Mouse (Mus musculus) layer of hippocampus, adult 8-10 months (tissue): ENCODE measurements around the gene Tcea3. TPM values are rescaled to one million over a fixed set of nuclear protein-coding genes. Genes with fewer than 3 reads are reported as not detected.
A peak's percentile ranks its signal among the peaks of the same experiment; 100 is the strongest.

Source experiments
- DNase-seq, 2 experiments: peaks; one replicate each; pipeline ENCODE4 v3.0.0; 2022; ENCODE audit warnings: low spot score in 2 of 2
- total RNA-seq, 4 experiments: library from RNA; stranded (reverse); gene quantifications; 2 replicates each; pipeline ENCODE4 v1.2.4; 2022

Gene Tcea3
- under 1 TPM in 3 of 4 experiments, not detected in 1; 0.45 to 0.94 (median 0.64) TPM for total RNA-seq

DNA sequence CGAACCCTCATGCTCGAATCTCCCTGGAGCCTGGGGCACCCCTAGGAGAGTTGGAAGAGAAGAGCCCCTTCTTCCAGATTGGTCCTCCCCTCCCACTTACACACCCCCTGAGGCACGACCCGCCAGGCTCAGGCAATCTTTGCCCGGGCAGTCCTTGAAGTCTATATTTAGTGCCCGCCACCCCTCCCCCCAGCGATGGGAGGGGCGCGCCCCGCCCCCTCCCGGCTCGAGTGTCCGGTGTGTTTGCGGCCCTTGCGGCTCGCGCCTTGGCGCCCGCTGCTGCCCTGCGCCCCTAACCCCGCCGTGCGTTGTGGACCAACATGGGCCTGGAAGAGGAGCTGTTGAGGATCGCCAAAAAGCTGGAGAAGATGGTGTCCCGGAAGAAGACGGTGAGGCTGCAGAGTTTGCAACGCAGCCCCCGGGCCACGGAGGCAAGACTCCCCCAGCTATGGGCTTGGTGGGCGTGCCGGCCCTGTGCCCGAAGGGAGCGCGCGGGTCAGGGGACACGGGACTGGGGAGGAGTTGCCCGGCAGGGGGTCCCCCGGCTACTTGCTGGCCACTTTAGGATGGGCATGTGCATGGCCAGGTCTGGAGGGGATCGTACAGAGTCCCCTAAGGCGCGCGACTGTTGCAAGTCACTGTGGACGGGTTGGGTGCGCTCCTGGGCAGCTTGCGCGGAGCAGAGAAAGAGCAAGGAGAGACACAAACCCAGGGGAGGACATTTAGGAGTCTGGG is at the start of gene Tcea3:
TSS of gene Tcea3 (plus strand) at position 1 of the 735 bp plus-strand sequence.
- DNase-seq: no peak

DNA sequence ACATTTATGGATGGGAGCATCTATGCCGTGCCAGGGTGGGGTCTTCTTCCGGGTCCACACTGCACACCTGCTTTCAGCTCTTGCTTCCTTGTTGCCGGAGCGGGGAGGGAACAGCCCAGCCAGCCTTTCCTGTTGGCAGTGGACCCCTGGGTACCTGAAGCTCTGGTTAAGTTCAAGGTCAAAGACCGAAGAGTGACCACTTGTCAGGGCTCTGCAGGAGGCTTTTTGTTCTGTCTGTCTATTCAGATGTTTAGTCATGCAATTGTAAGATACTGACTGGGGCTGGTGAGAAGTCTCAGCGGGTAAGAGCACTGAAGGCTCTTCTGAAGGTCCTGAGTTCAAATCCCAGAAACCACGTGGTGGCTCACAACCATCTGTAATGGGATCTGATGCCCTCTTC is 48.7 kb upstream of the Tcea3 start:
- DNase-seq: no peak

DNA sequence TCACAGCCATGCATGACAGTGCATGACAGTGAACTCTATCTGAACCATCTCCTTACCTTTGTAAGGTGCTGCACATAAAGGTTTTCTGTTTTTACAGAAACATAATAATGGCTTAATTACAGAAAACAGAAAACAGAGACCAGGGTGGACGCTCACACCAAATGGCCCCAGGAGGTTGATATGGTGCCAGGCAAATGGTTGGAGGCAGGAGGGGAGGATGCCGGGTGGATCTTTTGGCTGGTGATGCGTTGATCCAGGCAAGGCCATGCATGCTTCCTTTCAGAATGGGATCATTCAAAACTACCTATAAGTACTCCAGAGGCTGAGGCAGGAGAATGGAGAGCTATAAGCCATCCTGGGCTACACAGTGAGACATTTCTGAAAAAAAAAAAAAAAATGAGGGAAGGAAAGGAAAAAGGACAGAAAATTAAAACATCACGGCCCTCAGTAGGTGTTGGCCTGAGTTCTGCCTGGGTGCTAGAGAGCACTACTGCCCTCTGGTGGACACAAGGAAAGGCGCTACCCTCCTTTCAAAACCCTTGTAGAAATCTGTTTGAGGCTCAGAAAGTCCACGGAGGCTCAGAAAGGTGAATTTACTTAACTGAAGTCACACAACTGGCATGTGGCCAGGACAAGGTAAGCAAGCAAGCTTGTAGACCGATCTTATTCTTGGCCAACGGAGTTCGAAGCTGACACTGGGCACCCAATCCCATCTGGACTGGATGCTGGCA is 47.8 kb upstream of the Tcea3 start:
- DNase-seq: peak in 1 of 2 experiments; percentile 33

DNA sequence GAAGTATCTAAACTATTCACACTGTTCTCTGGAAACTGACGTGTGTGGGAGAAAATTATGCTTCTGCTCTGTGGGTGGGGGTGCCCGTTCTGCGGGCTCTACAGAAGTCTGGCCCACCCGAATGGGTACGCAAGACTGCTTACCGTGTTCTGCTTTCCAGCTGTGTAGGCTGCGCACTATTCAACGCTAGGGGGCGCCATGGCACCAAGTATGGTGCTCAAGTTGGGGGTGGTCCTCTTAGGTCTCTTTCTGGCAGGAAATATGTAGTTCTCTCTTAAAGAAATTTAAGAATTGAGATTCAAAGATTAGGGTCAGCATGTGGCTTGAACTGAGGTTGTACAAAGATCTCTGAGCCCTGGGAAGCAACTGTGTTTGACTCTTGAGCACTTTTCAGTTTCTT is 45.0 kb upstream of the Tcea3 start:
- DNase-seq: peak in 1 of 2 experiments; percentile 43

DNA sequence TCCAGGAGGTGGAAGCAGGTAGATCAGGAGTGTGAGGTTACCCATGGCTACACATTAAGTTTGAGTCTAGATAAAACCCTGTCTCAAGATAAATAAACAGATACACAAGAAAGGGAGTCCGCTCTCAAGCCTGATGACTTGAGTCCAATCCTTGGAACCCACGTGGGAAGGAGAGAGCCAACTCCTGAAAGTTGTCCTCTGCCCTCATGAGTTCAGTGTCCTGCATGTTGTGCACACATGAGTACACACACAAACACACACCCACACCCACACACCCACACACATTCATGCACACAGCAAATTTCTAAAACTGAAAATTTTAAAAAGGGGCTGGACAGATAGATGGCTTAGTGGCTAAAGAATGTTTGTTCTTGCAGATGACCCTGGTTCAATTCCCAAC is 42.8 kb upstream of the Tcea3 start:
- DNase-seq: no peak

DNA sequence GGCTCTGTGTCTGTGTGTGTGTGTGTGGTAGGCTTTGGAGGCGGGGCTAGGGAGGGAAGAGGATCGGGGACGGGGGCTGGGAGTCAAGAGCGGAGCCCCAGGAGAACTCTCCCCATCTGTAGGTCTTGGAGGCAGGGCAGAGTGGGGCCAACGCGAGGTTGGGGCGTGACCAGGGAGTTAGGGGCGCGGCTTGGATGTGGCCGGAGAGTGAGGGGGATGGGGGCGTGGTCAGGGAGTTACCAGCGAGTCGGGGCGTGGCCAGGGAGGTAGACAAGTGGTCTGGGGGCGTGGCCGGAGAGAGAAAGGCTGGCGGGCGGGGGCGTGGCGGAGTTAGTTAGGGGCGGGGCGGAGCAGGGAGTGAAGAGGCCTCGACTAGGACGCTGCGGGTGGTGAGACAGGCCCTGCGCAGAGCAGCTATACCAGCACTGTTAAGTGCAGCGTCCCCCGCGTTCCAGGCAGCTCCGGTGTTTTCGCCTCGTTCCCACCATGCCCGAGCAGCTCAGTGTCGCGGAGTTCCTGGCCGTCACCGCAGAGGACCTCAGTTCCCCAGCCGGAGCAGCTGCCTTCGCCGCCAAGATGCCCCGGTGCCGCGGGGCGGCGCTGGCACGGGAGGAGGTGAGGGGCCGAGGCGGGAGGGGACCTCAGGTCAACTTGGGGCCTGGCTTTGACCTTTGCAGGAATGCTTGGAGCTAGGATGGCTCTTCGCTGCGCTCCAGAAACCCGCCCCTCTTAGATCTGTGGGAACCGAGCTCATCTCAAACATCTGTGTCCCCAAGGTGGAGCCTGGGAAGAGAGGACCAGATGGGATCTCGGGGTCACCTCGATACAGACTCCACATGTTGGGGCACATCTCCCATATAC is 41.3 kb upstream of the Tcea3 start, which contains the start of gene Asap3:
TSS of gene Asap3 (plus strand) at position 333 of the 861 bp plus-strand sequence.
- peak; percentile 74 to 80 for DNase-seq

DNA sequence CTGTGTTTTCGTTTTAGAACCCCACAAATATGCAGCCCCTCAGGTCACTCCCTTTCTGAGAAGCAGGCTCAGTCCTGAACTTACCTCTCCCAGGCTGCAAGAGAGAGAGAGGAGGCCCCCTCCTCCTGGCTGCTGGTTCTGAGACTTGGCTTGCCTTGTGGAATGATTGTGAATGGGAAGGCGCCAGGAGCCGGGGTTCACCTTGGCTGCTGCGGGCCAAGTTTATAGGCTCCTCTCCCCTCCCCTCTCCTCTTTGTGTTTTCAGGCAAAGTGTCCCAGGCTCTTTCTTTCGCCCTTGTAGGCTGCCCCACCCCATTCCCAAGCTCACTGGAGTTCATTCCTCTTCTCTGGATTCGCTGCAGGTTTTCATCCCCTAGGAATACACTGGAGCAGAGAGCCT is 40.6 kb upstream of the Tcea3 start:
- DNase-seq: no peak

DNA sequence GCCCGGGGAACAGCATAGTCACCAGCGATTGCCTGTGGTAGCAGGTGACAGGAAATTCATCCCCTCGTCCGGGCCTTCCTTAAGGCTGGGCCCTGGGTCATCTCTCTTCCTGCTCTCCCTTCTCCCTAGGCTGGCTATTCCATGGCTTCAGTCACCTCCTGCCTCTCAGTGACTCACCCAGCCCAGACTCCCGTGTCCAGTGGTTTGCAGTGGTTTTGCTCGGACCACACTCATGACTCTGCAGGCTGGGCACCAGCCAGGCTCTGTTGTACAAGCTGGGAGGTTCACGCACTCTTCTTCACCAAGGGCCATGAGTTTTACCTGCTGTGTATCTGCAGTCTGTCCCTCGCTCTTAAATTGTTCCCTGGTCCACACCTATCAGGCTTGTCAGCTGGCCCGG is 36.6 kb upstream of the Tcea3 start:
- no peak for DNase-seq

DNA sequence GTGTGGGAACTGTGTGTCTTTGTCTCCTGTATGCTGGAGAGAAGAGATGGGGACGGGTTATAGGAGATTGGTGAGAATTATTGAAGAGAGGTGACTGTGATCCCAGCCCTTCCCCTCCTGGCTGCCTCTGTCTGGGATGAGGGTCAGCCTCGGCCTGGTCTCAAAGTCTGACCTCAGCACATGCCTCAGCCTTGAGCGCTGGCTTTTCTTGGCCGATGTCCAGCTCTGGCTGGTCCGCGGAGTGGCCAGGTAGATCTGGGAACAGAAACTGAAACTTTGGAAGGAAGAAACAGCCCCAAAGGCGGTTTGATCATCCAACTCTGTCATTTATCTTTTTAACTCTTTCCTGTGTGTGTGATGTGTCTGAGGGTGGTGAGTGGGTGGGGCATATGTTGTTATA is 33.9 kb upstream of the Tcea3 start:
- DNase-seq: no peak

DNA sequence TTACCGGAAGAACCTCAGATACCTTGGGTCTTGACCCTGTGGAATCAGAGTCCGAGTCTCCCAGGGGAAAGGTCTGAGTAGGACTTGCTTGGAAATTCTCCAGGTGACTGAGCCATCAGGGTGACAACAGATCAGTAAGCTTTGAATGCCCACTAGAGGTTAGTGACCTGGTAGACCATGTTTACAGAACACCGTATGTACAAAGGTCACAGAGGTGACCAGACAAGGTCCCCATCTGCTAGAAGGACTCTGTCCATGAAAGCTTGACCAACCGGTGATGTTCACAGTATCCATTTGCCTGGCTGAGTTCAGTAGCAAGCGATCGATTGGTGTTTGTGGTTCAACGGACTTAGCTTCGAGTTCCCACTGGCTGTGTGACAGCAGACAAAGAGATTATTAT is 32.7 kb upstream of the Tcea3 start:
- no peak for DNase-seq

DNA sequence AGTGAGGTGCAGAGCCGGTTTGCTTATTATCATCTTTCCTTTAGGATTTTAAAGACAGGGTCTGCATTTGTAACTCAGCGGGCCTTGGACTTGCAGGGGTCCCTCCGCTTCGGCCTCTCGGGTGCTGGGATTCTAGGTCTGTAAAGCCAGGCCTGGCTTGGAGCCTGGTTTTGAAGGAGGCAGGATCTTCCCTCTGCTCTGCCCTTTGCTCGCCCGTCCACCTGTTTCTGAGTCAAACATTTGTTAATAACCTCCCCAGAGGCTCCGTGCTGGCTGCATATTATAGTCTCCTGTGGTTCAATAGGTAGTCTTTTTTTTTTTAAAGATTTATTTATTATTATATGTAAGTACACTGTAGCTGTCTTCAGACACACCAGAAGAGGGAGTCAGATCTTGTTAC is 32.0 kb upstream of the Tcea3 start:
- no peak for DNase-seq

DNA sequence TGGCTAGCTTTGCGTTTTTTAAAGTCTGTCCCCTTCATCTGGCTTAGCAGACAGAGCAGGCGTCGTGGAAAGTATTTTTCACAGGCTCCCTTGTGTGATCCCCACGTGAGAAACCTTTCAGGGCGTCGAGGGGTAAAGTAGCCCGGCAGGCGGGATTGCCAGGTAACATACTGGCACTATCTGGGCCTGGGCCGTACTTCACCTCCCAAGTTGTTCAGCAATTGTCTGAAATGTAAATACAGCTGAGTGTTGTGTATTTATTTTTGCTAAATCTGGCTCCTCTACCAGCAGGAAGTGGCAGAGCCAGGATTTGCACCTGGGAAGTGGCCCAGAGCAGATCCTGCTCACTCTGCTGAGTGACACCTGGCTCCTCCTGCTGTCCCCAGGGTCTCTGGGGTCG is 30.5 kb upstream of the Tcea3 start:
- DNase-seq: no peak

DNA sequence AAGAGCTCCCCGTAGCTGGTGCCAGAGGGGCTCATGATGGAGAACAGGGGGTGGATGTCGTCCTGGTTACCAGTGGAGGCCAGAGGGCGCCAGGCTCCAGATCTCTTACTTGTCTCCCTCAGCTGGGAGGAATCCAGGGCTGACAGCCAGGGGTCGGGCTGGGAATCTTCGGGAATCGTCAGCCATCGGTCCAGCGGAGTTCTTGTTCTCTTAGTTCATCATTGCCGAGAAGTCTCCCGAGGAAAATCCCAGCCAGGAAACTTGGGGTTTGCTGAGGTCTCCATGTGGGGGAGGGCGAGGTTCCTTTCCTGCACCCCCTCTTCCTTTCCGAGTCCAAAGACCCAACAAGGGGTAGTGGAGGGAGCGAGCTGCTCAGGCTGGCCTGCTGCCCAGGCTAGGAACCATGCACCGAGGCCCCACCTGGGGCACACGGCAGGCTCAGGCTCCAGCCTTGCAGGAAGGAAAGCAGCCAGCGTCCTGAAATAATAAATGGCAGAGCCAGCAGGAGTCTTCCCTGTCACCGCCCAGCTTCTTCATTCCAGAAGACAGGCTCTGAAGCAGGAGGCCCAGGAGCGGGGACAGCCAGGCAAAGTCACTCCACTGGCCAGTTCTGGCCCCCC is 28.8 kb upstream of the Tcea3 start:
- DNase-seq: no peak

DNA sequence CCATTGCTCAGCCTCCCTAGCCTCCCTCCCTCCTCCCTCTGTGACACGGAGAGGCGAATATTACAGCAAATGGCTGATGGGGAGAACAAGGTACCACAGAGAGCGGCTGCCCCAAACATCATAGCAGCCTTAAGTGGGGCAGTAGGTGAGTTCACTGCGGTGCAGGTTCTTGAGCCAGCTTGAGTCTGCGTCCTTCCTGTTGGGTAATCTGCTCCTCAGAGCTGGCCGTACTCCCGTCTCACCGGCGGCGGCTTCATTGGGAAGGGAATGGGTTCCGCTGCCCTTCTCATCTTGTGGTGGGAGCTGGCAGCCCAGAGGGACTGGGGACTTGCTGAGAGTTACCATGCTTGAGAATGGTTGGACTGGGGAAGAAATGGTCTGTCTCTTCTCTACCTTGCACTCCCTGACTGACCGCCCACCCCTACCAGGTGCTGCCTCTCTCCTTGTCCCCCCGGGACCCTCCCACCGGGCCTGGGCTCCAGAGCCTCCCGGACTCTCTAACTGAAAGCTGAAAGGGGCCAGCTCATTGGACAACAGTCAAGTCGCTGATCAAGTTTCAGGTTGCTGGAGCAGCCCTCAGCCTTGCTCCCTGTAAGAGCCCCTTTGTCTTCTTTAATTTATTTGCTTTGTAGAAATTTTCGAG is 27.3 kb upstream of the Tcea3 start:
- DNase-seq: no peak

DNA sequence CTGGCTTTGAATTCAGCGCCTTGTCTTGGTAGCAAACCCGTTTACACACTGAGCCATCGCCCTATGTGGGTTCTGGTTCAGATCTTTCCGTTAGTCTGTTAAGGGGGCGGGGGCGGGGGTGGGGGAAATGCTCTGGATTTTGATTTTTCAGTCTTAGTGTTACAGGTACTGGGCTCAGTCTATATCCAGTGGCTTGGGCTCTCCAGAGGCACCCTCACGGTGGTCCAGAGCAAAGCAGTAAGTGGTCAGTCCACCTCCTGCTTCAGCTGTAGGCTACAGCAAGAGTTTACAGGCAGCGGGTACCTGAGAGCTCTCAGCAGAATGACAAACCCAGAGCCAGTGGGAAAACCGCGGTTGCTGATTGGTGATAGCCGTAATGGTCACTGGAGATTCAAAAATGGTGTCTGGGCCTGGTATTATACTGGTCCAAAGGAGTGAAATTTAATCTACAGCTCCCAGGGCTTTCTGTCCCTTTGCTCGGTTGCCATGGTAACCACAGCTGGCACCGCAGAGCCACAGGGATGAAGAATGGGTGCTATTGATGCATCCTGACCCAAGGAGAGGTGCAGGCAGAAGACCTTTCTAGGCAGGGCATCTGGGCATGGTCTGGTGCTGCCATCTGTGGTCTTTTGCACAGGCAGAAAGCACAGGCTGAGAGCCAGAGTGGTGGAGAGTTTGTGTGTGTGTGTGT is 23.8 kb upstream of the Tcea3 start:
- peak; percentile 34 to 43 for DNase-seq

DNA sequence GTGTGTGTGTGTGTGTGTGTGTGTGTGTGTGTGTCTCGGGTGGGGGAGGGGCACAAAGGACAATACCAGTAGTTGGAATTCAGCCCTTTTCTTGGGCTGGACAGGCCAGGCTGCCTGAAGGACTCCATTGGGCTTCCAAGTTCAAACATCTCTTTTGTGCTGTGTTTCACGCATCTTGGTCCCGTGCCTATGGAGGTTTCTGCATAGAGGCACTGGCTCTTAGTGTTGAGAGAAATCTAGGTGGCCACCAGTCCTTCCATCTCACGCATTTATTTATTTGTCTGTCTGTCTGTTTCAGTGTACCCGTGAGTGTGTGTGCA is 23.3 kb upstream of the Tcea3 start:
- DNase-seq: no peak

DNA sequence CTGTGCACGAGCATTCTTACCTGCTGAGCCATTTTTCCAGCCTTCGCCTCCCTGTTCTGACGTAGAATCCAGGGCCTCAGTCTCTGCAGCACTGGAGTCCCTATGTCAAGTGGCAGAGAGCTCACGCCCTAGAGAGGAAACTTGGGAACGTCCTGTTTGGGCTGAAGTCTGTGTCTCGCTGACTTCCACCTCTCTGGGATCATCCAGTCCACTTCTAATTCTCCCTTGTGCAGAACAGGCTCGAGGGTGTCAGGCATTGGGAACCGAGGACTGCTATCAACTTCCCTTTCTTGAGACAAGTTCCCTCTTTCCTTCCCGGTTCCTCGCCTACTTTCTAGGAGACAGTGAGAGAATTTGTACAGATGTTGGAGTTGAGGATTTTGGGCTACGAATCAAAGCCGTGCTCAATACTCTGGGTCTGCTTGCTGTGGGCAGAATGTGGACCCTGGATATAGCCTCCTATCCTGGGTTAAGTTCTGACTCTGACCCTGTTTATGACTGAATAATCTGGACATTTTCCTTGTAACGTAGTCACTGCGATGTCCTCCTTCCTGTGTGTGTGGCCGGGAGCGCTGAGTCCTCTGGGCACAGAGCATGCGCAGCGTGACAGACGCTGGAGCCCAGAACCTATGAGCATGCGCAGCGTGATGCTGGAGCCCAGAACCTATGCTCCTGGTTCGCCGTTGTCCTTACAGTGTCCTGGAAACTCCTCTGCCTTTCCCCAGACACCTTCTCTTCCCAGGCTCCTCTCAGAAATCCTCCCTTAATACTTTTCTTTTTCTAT is 22.7 kb upstream of the Tcea3 start:
- no peak for DNase-seq

DNA sequence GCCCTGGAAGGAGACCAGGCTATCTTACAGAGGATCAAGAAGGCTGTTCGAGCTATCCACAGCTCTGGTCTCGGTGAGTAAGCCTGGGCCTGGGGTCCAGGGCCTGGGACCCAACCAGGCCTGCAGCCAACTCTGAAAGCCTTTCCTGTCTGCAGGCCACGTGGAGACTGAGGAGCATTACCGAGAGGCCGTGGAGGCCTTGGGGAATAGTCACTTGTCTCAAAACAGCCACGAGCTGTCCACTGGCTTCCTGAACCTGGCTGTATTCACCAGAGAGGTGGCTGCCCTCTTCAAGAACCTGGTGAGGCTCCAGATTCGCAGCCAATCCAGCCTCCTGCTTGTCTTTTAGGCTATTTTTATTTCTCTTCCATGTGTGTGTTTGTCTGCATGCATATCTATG is 20.1 kb upstream of the Tcea3 start:
- no peak for DNase-seq

DNA sequence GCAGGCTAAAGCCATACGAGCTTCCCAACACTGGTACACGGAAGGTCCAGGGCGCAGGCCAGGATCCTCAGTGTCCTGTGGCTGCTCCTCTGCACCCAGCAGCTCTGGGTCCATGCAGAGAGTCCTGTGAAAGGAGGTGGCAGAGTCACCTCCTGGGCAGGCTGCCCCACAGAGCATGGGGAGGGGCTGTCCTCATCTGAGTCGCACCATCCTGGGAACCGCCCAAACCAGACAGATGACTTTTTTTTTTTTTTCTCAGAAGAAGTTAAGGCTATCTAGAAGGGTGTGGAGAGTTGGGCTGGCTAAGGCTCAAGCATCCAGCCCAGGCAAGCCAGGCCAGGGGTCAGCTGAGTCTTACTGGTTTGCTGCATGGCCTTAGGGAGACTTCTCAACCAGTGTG is 18.9 kb upstream of the Tcea3 start:
- DNase-seq: no peak

DNA sequence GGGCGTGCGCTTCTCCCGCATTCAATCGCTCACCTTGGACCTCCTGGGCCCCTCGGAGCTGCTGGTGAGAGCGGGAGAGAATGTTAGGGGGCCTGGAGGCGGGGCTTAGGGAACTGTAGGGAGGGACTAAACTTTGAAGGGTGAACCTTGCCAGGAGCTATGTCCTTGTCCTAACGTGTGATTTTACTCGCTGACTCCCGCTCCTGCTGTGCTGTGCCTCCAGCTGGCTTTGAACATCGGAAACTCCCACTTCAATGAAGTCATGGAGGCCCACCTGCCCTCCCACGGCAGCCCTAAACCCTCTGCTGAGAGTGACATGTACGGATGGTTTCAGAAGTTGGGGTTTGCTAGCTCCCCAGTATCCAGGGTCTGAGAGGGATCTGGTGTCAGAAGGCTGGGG is 8.9 kb upstream of the Tcea3 start:
- DNase-seq: no peak
